Mouse (Mus musculus): Measurements from ENCODE around the gene Ccdc96.

DNA sequence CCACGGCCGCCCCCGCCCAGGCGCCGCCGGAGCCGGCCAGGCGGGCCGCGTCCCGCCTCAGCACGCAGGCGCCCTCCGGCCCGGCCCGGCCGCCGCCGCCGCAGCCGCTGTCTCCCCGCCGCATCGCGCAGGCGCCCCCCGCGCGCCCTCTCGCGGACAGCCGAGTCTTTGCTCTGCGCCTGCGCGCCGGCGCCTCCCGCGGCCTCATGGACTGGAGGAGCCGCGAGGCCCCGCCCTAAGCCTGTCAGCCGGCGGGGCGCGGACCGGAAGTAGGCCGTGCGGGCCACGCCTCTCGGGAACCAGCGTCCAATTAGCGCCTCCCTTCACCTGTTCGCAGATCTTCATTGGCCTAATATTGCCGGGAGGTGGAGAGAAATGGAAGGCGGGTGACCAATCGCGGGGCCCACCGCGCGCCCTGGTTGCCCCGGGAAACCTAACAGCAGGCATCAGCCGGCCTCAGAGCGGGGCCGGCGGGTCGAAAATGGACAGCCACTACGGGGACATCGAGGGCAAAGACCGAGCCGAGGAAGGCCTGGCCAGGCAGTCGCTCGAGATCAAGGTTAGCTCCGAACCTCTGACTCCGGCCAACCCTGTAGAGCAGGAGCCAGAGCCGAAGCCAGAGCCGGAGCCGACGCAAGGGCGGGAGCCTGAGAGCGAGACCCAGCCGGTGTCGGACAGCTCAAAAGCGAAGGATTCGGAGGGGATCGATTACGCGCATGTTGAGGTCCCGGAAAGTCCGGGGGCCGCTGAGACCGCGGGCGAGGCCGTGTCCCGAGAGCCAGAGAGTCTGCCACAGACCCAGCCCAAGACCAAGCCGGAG lies at the start of gene Ccdc96, which contains the start of gene Tada2b:
- TF ChIP-seq FLI1 (IDR thresholded peaks at IDR 0.05; ENCODE audit: low read length) (peak; percentile 85; the same call in 1 of the 2 replicates), GATA1 (IDR thresholded peaks at IDR 0.05; ENCODE audit: borderline replicate concordance, low read length) (no peak)

Data from megakaryocyte, embryonic 14.5 days (primary cell).